Mouse (Mus musculus): ENCODE results near the gene Dcst2.

Gene Dcst2

DNA sequence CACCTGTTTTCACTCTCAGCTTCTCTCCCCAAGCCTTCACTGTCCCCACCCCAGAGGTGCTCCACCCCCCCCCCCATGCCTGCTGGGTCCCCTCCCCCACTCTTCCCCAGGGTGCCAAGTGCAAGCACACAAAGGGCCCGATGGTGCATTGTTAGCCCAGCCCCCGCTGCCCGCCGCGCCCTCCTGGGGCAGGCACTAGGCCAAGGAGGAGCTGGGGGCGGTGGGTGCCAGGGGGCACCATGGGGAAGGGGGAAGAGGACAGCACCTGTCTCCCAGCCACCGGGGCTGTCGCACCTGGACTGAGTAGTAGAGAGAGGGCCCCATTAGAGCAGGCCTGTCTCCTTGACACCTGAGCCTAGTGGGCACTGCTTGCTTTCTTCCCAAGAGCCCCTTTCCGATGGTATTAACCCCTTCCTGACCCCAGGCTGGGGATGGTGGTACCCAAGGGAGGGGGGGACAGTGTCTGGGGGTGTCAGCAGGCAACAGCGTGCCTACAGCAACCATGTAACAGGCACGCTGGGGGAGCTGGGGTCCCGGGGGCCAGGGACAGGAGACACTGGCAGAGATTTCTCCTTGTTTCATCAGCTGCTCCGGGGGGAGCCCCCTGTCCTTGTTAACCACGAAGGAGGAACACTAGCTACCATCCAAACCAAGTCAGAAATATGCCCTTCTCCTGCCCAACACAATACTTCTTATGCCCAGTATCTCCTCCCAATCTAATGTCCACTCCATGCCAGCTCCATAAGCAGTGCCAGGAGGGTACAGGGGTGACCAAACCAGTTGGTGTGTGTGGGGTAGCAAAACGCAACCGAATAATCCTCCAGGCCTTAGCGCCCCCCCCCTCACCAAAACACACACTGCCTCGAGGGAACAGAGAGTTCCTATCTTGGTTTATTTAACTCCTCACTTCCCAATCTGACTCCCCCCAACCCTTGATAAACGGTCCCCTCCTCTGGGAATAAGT is 29.2 kb downstream of the Dcst2 start:
- peaks cover 46% of the 10 kb centered on the region for H3K27me3 ChIP-seq (ENCODE audit: insufficient read depth, low read length)
- no peaks in the 10 kb centered on the region for H3K9me3 ChIP-seq (ENCODE audit: low read length)
- H3K4me1 ChIP-seq (replicated peaks; ENCODE audit: low read depth, low read length), result peaks cover 84% of the 10 kb centered on the region
- peak overlapping the region; percentile 78 for H3K4me3 ChIP-seq (replicated peaks; ENCODE audit: low read length)
- no peaks in the 10 kb centered on the region for H3K36me3 ChIP-seq (ENCODE audit: insufficient read depth, low read length)
- TF ChIP-seq POU5F1 (IDR thresholded peaks at IDR 0.05; ENCODE audit: borderline replicate concordance, low read length) (no peak), CTCF (conservative IDR thresholded peaks at IDR 0.05; ENCODE audit: low read length) (no peak), NANOG (IDR thresholded peaks at IDR 0.05; ENCODE audit: borderline replicate concordance, low read length) (no peak)

DNA sequence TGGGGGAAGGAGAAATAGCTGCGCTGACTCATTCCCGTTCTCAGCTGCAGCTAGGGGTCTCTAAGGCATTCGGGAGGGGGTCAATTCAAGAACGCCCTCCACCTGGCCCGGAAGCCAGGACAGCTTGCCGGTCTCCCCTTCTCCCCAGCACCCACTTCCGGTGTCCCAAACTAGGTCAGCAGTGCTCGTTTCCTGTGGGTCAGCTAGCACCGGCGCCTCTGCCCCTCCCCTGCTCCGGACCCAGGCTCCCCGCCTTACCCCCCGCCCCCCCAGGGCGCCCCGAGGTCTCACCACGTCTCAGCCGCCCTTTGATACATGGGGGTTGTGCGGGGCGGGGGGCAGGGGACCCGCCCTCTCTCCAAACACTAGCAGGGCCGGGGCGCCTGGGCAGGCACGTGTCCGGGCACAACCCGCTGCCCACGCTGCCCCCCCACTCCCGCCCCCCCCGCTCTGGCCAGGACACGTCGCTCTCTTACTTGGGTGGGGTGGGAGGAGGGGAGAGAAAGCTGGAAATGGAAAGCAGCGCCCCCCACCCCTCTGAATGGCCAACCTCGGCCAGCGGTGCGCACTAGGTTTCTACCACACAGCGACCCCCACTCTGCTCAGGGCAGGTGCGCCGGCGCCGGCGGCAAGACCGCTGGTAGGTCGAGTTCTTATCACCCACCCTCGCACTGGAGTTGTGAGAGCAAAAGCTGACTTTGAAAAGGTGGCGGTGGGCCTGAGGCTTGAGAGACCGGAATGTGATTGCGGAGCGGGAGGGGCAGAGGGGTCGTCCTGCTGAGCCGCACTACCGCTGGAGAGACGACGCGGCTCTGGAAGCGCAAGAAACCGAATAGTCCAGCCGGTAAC is 30.1 kb downstream of the Dcst2 start:
- Histone ChIP-seq H3K4me3 (replicated peaks; ENCODE audit: low read length) (peak overlapping the region; percentile 78), H3K4me1 (replicated peaks; ENCODE audit: low read depth, low read length) (peaks cover 83% of the 10 kb centered on the region)

DNA sequence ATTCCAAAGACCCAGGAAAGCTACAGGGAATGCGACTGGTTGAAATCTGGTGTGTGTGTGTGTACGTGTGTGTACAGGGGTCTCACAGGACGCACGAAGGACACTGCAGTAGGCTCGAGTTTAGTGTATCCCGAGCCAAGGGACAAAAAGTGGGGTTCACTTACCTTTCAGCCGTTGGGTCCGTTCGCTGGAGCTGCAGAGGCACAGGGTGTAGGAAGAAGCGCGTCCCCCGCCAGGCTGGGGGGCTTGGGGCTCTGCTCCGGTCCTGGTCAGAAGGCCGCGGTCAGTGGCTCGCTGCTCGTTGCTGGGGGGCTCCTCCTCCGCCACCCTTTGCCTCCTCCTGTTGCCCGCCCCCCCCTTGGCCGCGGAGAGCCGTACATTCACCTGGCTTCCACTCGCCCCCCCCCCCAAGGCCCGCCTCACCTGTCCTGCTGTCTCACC is 31.1 kb downstream of the Dcst2 start:
- H3K27me3 ChIP-seq (ENCODE audit: insufficient read depth, low read length), result peaks cover 48% of the 10 kb centered on the region
- no peaks in the 10 kb centered on the region for H3K9me3 ChIP-seq (ENCODE audit: low read length)
- no peaks in the 10 kb centered on the region for H3K36me3 ChIP-seq (ENCODE audit: insufficient read depth, low read length)
- H3K4me3 ChIP-seq (replicated peaks; ENCODE audit: low read length), result peak overlapping the region; percentile 78
- peaks cover 75% of the 10 kb centered on the region for H3K4me1 ChIP-seq (replicated peaks; ENCODE audit: low read depth, low read length)
- TF ChIP-seq CTCF (conservative IDR thresholded peaks at IDR 0.05; ENCODE audit: low read length), result no peak
- no peak for TF ChIP-seq NANOG (IDR thresholded peaks at IDR 0.05; ENCODE audit: borderline replicate concordance, low read length)
- no peak for TF ChIP-seq POU5F1 (IDR thresholded peaks at IDR 0.05; ENCODE audit: borderline replicate concordance, low read length)

More for the DNA sequence above, 30.1 kb downstream of the Dcst2 start:
- Histone ChIP-seq H3K36me3 (ENCODE audit: insufficient read depth, low read length) (no peaks in the 10 kb centered on the region), H3K27me3 (ENCODE audit: insufficient read depth, low read length) (peaks cover 43% of the 10 kb centered on the region), H3K9me3 (ENCODE audit: low read length) (no peaks in the 10 kb centered on the region)
- TF ChIP-seq CTCF (conservative IDR thresholded peaks at IDR 0.05; ENCODE audit: low read length) (no peak), NANOG (IDR thresholded peaks at IDR 0.05; ENCODE audit: borderline replicate concordance, low read length) (no peak), POU5F1 (IDR thresholded peaks at IDR 0.05; ENCODE audit: borderline replicate concordance, low read length) (no peak)

DNA sequence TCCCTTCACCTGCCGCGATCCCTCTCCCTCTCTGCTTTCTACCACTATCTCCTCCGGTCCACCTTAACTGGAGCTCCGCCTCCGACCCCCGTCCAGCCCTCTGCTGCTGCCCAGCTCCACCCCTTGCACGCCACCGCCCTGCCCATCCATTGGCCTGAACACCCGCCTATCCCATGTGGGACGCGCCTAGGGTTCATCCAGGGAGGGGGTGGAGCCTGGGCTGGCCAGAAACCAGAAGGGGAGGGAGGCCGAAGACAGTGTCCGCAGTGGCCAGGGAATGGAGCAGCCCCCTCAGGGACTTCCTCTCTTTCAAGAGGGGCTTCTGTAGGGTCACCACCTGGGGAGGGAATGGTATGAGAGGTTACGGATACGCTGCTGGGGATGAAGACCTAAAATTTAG is 31.8 kb downstream of the Dcst2 start:
- TF ChIP-seq NANOG (IDR thresholded peaks at IDR 0.05; ENCODE audit: borderline replicate concordance, low read length), result no peak
- TF ChIP-seq CTCF (conservative IDR thresholded peaks at IDR 0.05; ENCODE audit: low read length), result no peak
- no peak for TF ChIP-seq POU5F1 (IDR thresholded peaks at IDR 0.05; ENCODE audit: borderline replicate concordance, low read length)
- no peaks in the 10 kb centered on the region for H3K36me3 ChIP-seq (ENCODE audit: insufficient read depth, low read length)
- H3K4me3 ChIP-seq (replicated peaks; ENCODE audit: low read length), result peak overlapping the region; percentile 84
- no peaks in the 10 kb centered on the region for H3K9me3 ChIP-seq (ENCODE audit: low read length)
- peaks cover 48% of the 10 kb centered on the region for H3K27me3 ChIP-seq (ENCODE audit: insufficient read depth, low read length)
- H3K4me1 ChIP-seq (replicated peaks; ENCODE audit: low read depth, low read length), result peaks cover 68% of the 10 kb centered on the region

DNA sequence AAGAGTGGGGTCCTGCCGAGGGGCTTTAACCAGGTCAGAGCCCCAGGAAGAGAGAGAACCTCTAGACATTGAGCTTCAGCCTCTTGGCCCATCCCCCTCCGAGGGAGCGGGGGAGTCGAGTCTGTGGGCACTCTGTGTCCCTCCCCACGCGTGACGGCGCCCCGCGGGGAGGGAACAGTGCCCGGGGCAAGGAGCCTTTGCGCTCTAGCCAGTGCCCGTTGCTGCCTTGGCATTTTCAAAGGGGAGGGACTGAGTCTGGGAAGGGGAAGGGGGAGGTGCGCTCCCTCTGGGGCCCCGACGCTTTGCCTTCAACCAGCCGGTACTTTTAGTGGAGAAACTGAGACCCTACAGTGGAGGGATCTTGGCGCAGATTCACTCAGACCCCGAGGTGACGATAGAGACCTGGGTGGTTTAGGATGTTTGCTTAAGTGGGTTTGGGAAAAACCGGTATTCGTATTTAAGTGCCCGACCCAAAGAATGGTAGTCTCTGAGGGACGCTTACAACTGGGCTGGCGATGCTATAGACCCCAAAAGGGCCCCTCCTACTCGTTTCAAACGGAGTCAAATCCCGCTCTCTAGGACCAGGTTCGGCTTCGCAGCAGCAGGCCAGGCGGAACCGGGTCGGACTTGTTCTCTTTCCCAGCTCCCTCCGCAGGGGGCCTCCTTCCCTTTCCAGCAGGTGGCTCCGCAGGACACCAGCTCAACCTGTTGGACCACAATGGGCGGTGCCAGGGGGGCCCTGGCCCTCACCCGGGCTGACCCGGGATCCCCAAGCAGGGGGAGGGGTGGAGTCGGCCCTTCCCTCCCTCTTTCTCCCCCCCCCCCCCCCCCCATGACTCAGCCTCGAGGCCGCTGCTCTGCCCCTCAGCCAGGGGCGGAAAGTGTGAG is 32.5 kb downstream of the Dcst2 start, which contains the start of gene Zbtb7b:
Gene Zbtb7b (minus strand): TSS at position 771 of the 888 bp plus-strand sequence.
- no peaks in the 10 kb centered on the region for H3K9me3 ChIP-seq (ENCODE audit: low read length)
- no peaks in the 10 kb centered on the region for H3K36me3 ChIP-seq (ENCODE audit: insufficient read depth, low read length)
- H3K4me1 ChIP-seq (replicated peaks; ENCODE audit: low read depth, low read length), result peaks cover 65% of the 10 kb centered on the region
- TF ChIP-seq CTCF (conservative IDR thresholded peaks at IDR 0.05; ENCODE audit: low read length) (no peak), POU5F1 (IDR thresholded peaks at IDR 0.05; ENCODE audit: borderline replicate concordance, low read length) (no peak), NANOG (IDR thresholded peaks at IDR 0.05; ENCODE audit: borderline replicate concordance, low read length) (no peak)
- peak within 1 kb of the TSS; percentile 84 for H3K4me3 ChIP-seq (replicated peaks; ENCODE audit: low read length)
- H3K27me3 ChIP-seq (ENCODE audit: insufficient read depth, low read length), result peaks cover 48% of the 10 kb centered on the region

DNA sequence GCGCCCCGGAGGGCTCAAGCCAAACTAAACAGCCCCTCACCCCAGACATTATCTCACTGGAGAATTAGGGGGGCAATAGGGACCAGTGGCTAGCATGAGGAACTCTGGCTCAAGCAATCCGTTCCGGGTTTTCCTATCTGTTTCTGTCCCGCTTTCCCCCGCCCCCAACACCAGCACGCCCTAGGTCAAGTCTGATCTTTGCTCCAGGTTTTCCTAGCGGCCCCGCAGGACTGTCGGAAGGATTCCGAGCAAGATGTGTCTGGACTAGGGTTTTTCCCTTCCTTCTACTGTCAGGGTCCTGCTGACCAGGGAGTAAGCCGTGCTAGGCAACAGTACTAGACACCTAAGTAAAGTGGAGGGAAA is 33.1 kb downstream of the Dcst2 start:
- H3K4me3 ChIP-seq (replicated peaks; ENCODE audit: low read length), result peak overlapping the region; percentile 84
- no peak for TF ChIP-seq CTCF (conservative IDR thresholded peaks at IDR 0.05; ENCODE audit: low read length)
- no peak for TF ChIP-seq NANOG (IDR thresholded peaks at IDR 0.05; ENCODE audit: borderline replicate concordance, low read length)
- TF ChIP-seq POU5F1 (IDR thresholded peaks at IDR 0.05; ENCODE audit: borderline replicate concordance, low read length), result no peak
- no peaks in the 10 kb centered on the region for H3K36me3 ChIP-seq (ENCODE audit: insufficient read depth, low read length)
- H3K9me3 ChIP-seq (ENCODE audit: low read length), result no peaks in the 10 kb centered on the region
- H3K27me3 ChIP-seq (ENCODE audit: insufficient read depth, low read length), result peaks cover 45% of the 10 kb centered on the region
- peaks cover 65% of the 10 kb centered on the region for H3K4me1 ChIP-seq (replicated peaks; ENCODE audit: low read depth, low read length)

DNA sequence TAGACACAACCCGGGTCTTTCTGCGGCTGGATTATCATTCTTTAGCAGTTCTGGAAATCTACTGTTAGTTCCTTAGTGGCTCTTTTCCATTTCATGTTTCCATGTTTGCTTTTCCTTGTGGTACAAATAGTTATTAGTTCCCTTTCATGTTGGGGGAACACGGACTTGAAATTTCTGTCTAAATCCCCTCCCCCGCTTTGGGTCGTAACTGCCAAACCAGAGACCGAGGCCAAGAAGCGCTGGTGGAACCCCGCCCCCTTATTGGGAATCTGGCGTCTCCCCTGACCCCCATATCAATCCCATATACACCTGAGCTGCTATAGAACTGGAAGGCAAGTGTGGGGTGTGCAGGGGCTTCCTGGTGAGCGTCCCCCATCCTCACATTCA is 33.6 kb downstream of the Dcst2 start:
- Histone ChIP-seq H3K4me3 (replicated peaks; ENCODE audit: low read length) (peak overlapping the region; percentile 84), H3K4me1 (replicated peaks; ENCODE audit: low read depth, low read length) (peaks cover 62% of the 10 kb centered on the region), H3K27me3 (ENCODE audit: insufficient read depth, low read length) (peaks cover 40% of the 10 kb centered on the region), H3K36me3 (ENCODE audit: insufficient read depth, low read length) (no peaks in the 10 kb centered on the region), H3K9me3 (ENCODE audit: low read length) (no peaks in the 10 kb centered on the region)
- no peak for TF ChIP-seq CTCF (conservative IDR thresholded peaks at IDR 0.05; ENCODE audit: low read length)
- no peak for TF ChIP-seq POU5F1 (IDR thresholded peaks at IDR 0.05; ENCODE audit: borderline replicate concordance, low read length)
- no peak for TF ChIP-seq NANOG (IDR thresholded peaks at IDR 0.05; ENCODE audit: borderline replicate concordance, low read length)

Data from E14TG2a.4 (cell line).